ENCODE assay signal across 17 mouse cellular contexts in genomic region chr13:6583499-6584125, GRCm38 (mm10). TPM values are rescaled to one million over a fixed set of nuclear protein-coding genes. Genes with fewer than 3 reads are reported as not detected.
A peak's percentile ranks its signal among the peaks of the same experiment; 100 is the strongest.
DNase-seq lines count a peak whose midpoint lies in the region; ATAC-seq and TF ChIP-seq lines count a peak whose summit lies in the region.
"Had no signal": no experiment of that assay in that cellular context is flagged by ENCODE, and none has a peak within 500 bp of the region (broad histone marks: within the 10 kb centered on the region; RNA-seq: fewer than 3 reads in every experiment).

No protein-coding gene starts in this region.

- dilution Hi-C loops in CH12.LX (cut with MboI; ENCODE audit: extremely low pct_ligation_motif_present, extremely low pct_unique_long_range_greater_than_20kb, low sequenced_read_pairs) = no loop called here

- H3K27ac ChIP-seq in forebrain, embryonic 11.5 days (ENCODE audit: low read depth, low read length) = no peak overlapping the region
- no peak overlapping the region for H3K27ac ChIP-seq in forebrain, embryonic 14.5 days (ENCODE audit: low read depth, low read length)
- no peak overlapping the region for H3K27ac ChIP-seq in liver, postnatal 0 days (ENCODE audit: low read depth)
- H3K27ac ChIP-seq in CH12.LX (ENCODE audit: insufficient read depth, low read depth) = peak overlapping the region; percentile 86
- no peak overlapping the region for H3K27ac ChIP-seq in forebrain, embryonic 15.5 days (replicated peaks)
- H3K27ac ChIP-seq: heart, adult 2 months; hindbrain, embryonic 13.5 days; intestine, embryonic 15.5 days; left cerebral cortex, adult 2 months had no signal

- no peaks in the 10 kb centered on the region for H3K79me2 ChIP-seq in CH12.LX (replicated peaks; ENCODE audit: control insufficient read depth, extremely low read depth, insufficient read depth, poor library complexity, severe bottlenecking)

- no peak for TF ChIP-seq RAD21 in CH12.LX (IDR thresholded peaks at IDR 0.05; ENCODE audit: low read depth, low read length)

- TF ChIP-seq CTCF in liver, postnatal 0 days (IDR thresholded peaks at IDR 0.05; ENCODE audit: low read depth) = no peak
- TF ChIP-seq CTCF in CH12.LX (conservative IDR thresholded peaks at IDR 0.05 in 1 of 2, IDR thresholded peaks at IDR 0.05 in 1 of 2; ENCODE audit: low read depth in 2 of 2, low read length in 2 of 2) = no peak

- in situ Hi-C loops in CH12.LX (cut with MboI; ENCODE audit: low pct_ligation_motif_present, low pct_unique_long_range_greater_than_20kb, low sequenced_read_pairs) = loop anchor here (5.0 kb wide), 1 partner anchor 49 kb away; no protein-coding TSS in a partner anchor

- no peak for DNase-seq in forebrain, embryonic 11.5 days (ENCODE audit: low spot score)
- no peak for DNase-seq in forebrain, embryonic 14.5 days (ENCODE audit: low spot score)
- DNase-seq in liver, postnatal 0 days = no peak
- DNase-seq in liver = no peak
- peak; percentile 76 for DNase-seq in CH12.LX (ENCODE audit: extremely low read depth)
- no peak for DNase-seq in adrenal gland, adult 8-10 months
- no peak for DNase-seq in heart, postnatal 36 days
- DNase-seq: adrenal gland, postnatal 14 days; cerebellum, adult 18-20 months; cerebellum, postnatal 36 days; gastrocnemius, postnatal 10 days; heart, adult 2 months; kidney, postnatal 14 days had no signal

- peaks cover 2% of the 10 kb centered on the region; the same call in 1 of the 2 replicates for H3K36me3 ChIP-seq in forebrain, embryonic 11.5 days (ENCODE audit: control insufficient read depth, insufficient read depth, low read length)
- peaks cover 30% of the 10 kb centered on the region for H3K36me3 ChIP-seq in forebrain, embryonic 14.5 days (ENCODE audit: control insufficient read depth, insufficient read depth, low read length)
- peaks cover 23% of the 10 kb centered on the region for H3K36me3 ChIP-seq in liver, postnatal 0 days (replicated peaks; ENCODE audit: insufficient read depth, low read length)
- H3K36me3 ChIP-seq in CH12.LX (replicated peaks in 1 of 2; ENCODE audit: control insufficient read depth in 1 of 2, insufficient read depth in 1 of 2, low read length in 1 of 2) = peaks cover 79 to 99% of the 10 kb centered on the region in 2 experiments
- peaks cover 24% of the 10 kb centered on the region for H3K36me3 ChIP-seq in forebrain, embryonic 15.5 days

- TF ChIP-seq EP300 in liver, postnatal 0 days (IDR thresholded peaks at IDR 0.05; ENCODE audit: low read depth) = no peak
- TF ChIP-seq EP300 in CH12.LX (IDR thresholded peaks at IDR 0.05; ENCODE audit: low read length) = peak; percentile 93

- H3K4me3 ChIP-seq in forebrain, embryonic 11.5 days (ENCODE audit: low read depth, low read length) = no peak overlapping the region
- no peak overlapping the region for H3K4me3 ChIP-seq in forebrain, embryonic 14.5 days (ENCODE audit: low read depth, low read length)
- no peak overlapping the region for H3K4me3 ChIP-seq in liver, postnatal 0 days (ENCODE audit: low read depth, low read length)
- H3K4me3 ChIP-seq in CH12.LX (replicated peaks in 1 of 3; ENCODE audit: low read depth in 2 of 3, low read length in 2 of 3, poor library complexity in 1 of 3) = no peak overlapping the region
- H3K4me3 ChIP-seq in forebrain, embryonic 15.5 days = no peak overlapping the region
- H3K4me3 ChIP-seq: heart, adult 2 months; hindbrain, embryonic 13.5 days; intestine, embryonic 15.5 days; left cerebral cortex, adult 2 months had no signal

- no peak overlapping the region for H3K4me2 ChIP-seq in forebrain, embryonic 11.5 days (ENCODE audit: low read depth, low read length, severe bottlenecking)
- no peak overlapping the region for H3K4me2 ChIP-seq in forebrain, embryonic 14.5 days (ENCODE audit: low read length)
- no peak overlapping the region for H3K4me2 ChIP-seq in liver, postnatal 0 days (ENCODE audit: low read depth, low read length)
- no peak overlapping the region; the same call in 1 of the 2 replicates for H3K4me2 ChIP-seq in CH12.LX (ENCODE audit: insufficient read depth, low read depth, poor library complexity, severe bottlenecking)
- H3K4me2 ChIP-seq in forebrain, embryonic 15.5 days (replicated peaks) = no peak overlapping the region
- H3K4me2 ChIP-seq: hindbrain, embryonic 13.5 days; intestine, embryonic 15.5 days had no signal

- 81% methylated on average over 4 of the region's 4 CpGs for WGBS in forebrain, embryonic 11.5 days
- WGBS in forebrain, embryonic 14.5 days = 93% methylated on average over 4 of the region's 4 CpGs
- 75% methylated on average over 4 of the region's 4 CpGs for WGBS in liver, postnatal 0 days (ENCODE audit: insufficient replicate concordance)
- WGBS in forebrain, embryonic 15.5 days = 86% methylated on average over 4 of the region's 4 CpGs

- no peaks in the 10 kb centered on the region for H3K9me3 ChIP-seq in forebrain, embryonic 11.5 days (ENCODE audit: control insufficient read depth, low read length)
- H3K9me3 ChIP-seq in forebrain, embryonic 14.5 days (replicated peaks; ENCODE audit: control insufficient read depth, low read length) = no peaks in the 10 kb centered on the region
- H3K9me3 ChIP-seq in liver, postnatal 0 days (ENCODE audit: low read length) = no peaks in the 10 kb centered on the region
- H3K9me3 ChIP-seq in CH12.LX (replicated peaks; ENCODE audit: low read length) = no peaks in the 10 kb centered on the region
- H3K9me3 ChIP-seq in forebrain, embryonic 15.5 days = no peaks in the 10 kb centered on the region
- H3K9me3 ChIP-seq: hindbrain, embryonic 13.5 days; intestine, embryonic 15.5 days had no signal

- ATAC-seq in forebrain, embryonic 11.5 days (replicated peaks; ENCODE audit: low FRiP score) = 0 out of 2 replicates have a peak, but pooled peaks have one; percentile 42
- ATAC-seq in forebrain, embryonic 14.5 days = no peak; the same call in 1 of the 2 replicates
- ATAC-seq in liver, postnatal 0 days = 0 out of 2 replicates have a peak, but pooled peaks have one; percentile 10
- 0 out of 2 replicates have a peak, but pooled peaks have one; percentile 32 for ATAC-seq in forebrain, embryonic 15.5 days (replicated peaks)
- ATAC-seq: intestine, embryonic 15.5 days had no signal

- TF ChIP-seq POLR2A in CH12.LX (IDR thresholded peaks at IDR 0.05; ENCODE audit: low read depth, low read length) = no peak

- intact Hi-C loops in heart, postnatal 36 days (cut with DNase I) = no loop called here

- no peaks in the 10 kb centered on the region for H3K4me1 ChIP-seq in forebrain, embryonic 11.5 days (replicated peaks; ENCODE audit: control insufficient read depth, insufficient read depth, low read length)
- no peaks in the 10 kb centered on the region for H3K4me1 ChIP-seq in forebrain, embryonic 14.5 days (ENCODE audit: control insufficient read depth, insufficient read depth, low read length)
- H3K4me1 ChIP-seq in liver, postnatal 0 days (ENCODE audit: insufficient read depth) = no peaks in the 10 kb centered on the region
- H3K4me1 ChIP-seq in CH12.LX (ENCODE audit: control insufficient read depth in 1 of 2, insufficient read depth in 2 of 2) = peaks cover 13 to 52% of the 10 kb centered on the region in 2 experiments
- H3K4me1 ChIP-seq in forebrain, embryonic 15.5 days = no peaks in the 10 kb centered on the region
- H3K4me1 ChIP-seq: hindbrain, embryonic 13.5 days; intestine, embryonic 15.5 days had no signal

- no peak overlapping the region for H3K9ac ChIP-seq in forebrain, embryonic 11.5 days (ENCODE audit: low read length)
- no peak overlapping the region for H3K9ac ChIP-seq in forebrain, embryonic 14.5 days (ENCODE audit: low read length)
- no peak overlapping the region for H3K9ac ChIP-seq in liver, postnatal 0 days (replicated peaks)
- H3K9ac ChIP-seq in CH12.LX (ENCODE audit: insufficient read depth, low read depth) = no peak overlapping the region
- no peak overlapping the region for H3K9ac ChIP-seq in forebrain, embryonic 15.5 days (replicated peaks)
- H3K9ac ChIP-seq: hindbrain, embryonic 13.5 days; intestine, embryonic 15.5 days had no signal

- H3K27me3 ChIP-seq in forebrain, embryonic 11.5 days (ENCODE audit: control insufficient read depth, insufficient read depth, low read length) = no peaks in the 10 kb centered on the region
- no peaks in the 10 kb centered on the region for H3K27me3 ChIP-seq in forebrain, embryonic 14.5 days (replicated peaks; ENCODE audit: control insufficient read depth, insufficient read depth, low read length)
- no peaks in the 10 kb centered on the region for H3K27me3 ChIP-seq in liver, postnatal 0 days (ENCODE audit: insufficient read depth, low read length)
- no peaks in the 10 kb centered on the region for H3K27me3 ChIP-seq in CH12.LX (replicated peaks)
- no peaks in the 10 kb centered on the region for H3K27me3 ChIP-seq in forebrain, embryonic 15.5 days
- H3K27me3 ChIP-seq: hindbrain, embryonic 13.5 days; intestine, embryonic 15.5 days had no signal

TF ChIP-seq in CH12.LX, 34 proteins besides CTCF, POLR2A, EP300 and RAD21 (continues in another document):
- no peak; the same call in 1 of the 2 replicates for TF ChIP-seq ELF1 (IDR thresholded peaks at IDR 0.05; ENCODE audit: low read depth, low read length)
- peak; percentile 81 for TF ChIP-seq CHD2 (IDR thresholded peaks at IDR 0.05; ENCODE audit: low read length)
- TF ChIP-seq USF2 (conservative IDR thresholded peaks at IDR 0.05; ENCODE audit: low read depth, low read length) = no peak
- 0 out of 2 replicates have a peak, but pooled peaks have one; percentile 23 for TF ChIP-seq ZNF384 (IDR thresholded peaks at IDR 0.05; ENCODE audit: low read depth, low read length)
- 0 out of 2 replicates have a peak, but pooled peaks have one; percentile 41 for TF ChIP-seq UBTF (IDR thresholded peaks at IDR 0.05; ENCODE audit: low read depth, low read length)
- TF ChIP-seq MAX (IDR thresholded peaks at IDR 0.05; ENCODE audit: low read length) = peak; percentile 81
- no peak for TF ChIP-seq ZKSCAN1 (IDR thresholded peaks at IDR 0.05; ENCODE audit: borderline replicate concordance, low read depth, low read length)
- peak; percentile 82 for TF ChIP-seq CHD1 (IDR thresholded peaks at IDR 0.05; ENCODE audit: low read depth, low read length)
- no peak for TF ChIP-seq SMC3 (IDR thresholded peaks at IDR 0.05; ENCODE audit: low read depth, low read length)
- peak; percentile 80 for TF ChIP-seq ZMIZ1 (IDR thresholded peaks at IDR 0.05; ENCODE audit: low read depth, low read length)
- peak; percentile 91 for TF ChIP-seq IRF4 (IDR thresholded peaks at IDR 0.05; ENCODE audit: low read depth, low read length)

RNA-seq across cellular contexts. Expression of gene Pitrm1, which starts 35.7 kb away (rescaled TPM):
- 109 and 111 TPM in 2 replicates for polyA plus RNA-seq in forebrain, embryonic 11.5 days (2014; fragmentation: Nextera tagmentation; extraction: Ambion mirVana)
- polyA plus RNA-seq in forebrain, embryonic 14.5 days (2014; fragmentation: Nextera tagmentation; extraction: Ambion mirVana) = 62.0 and 63.6 TPM in 2 replicates
- 23.5 and 27.0 TPM in 2 replicates for polyA plus RNA-seq in liver, postnatal 0 days (2015; fragmentation: Nextera tagmentation; extraction: Ambion mirVana)
- total RNA-seq in CH12.LX (2012; rRNA removed) (49.0 and 59.2 TPM in 2 replicates), CH12.LX (2014; rRNA removed) (61.3 and 62.3 TPM in 2 replicates)
- polyA plus RNA-seq in CH12.LX (2012; ENCODE audit: insufficient read length, low read depth) = 71.6 and 78.0 TPM in 2 replicates
- polyA plus RNA-seq in forebrain, embryonic 15.5 days (2015; fragmentation: Nextera tagmentation; extraction: Ambion mirVana) = 51.8 and 56.8 TPM in 2 replicates
- 100 to 1,000 TPM; 114 to 230 (median 168) TPM for total RNA-seq in adrenal gland, adult 8-10 months (2022)
- 10 to 100 TPM; 55.1 to 55.4 TPM for total RNA-seq in heart, postnatal 36 days (2021)
